Mouse (Mus musculus): ENCODE measurements around the gene Ltbr. TPM values are rescaled to one million over a fixed set of nuclear protein-coding genes. Genes with fewer than 3 reads are reported as not detected.

The Ltbr gene
- polyA plus RNA-seq, 1 experiment from 2014 or later: 37.3 TPM

GRCm38 (mm10) chr6:125353221-125353620, 39.5 kb upstream of the Ltbr start:
- no peak for ATAC-seq (ENCODE audit: insufficient number of reproducible peaks, insufficient read depth, low FRiP score, low TSS enrichment, low read depth)
- Histone ChIP-seq H3K4me2 (peak overlapping the region; percentile 3; the same call in 1 of the 2 replicates), H3K36me3 (peaks cover 12% of the 10 kb centered on the region), H3K4me1 (replicated peaks) (peaks cover 77% of the 10 kb centered on the region), H3K9ac (replicated peaks) (no peak overlapping the region), H3K27me3 (no peaks in the 10 kb centered on the region), H3K27ac (no peak overlapping the region), H3K9me3 (no peaks in the 10 kb centered on the region), H3K4me3 (replicated peaks) (no peak overlapping the region)
- WGBS: 79% methylated on average over 11 of the region's 11 CpGs

- Histone ChIP-seq H3K27ac (0 out of 2 replicates have a peak overlapping the region, but pooled peaks have one; percentile 5), H3K4me1 (replicated peaks) (peaks cover 80% of the 10 kb centered on the region), H3K27me3 (no peaks in the 10 kb centered on the region), H3K9me3 (no peaks in the 10 kb centered on the region), H3K36me3 (peaks cover 8% of the 10 kb centered on the region), H3K9ac (replicated peaks) (no peak overlapping the region), H3K4me3 (replicated peaks) (no peak overlapping the region), H3K4me2 (peak overlapping the region; percentile 3; the same call in 1 of the 2 replicates)
- ATAC-seq (ENCODE audit: insufficient number of reproducible peaks, insufficient read depth, low FRiP score, low TSS enrichment, low read depth): no peak
- WGBS: 40% methylated on average over 4 of the region's 4 CpGs
Measured at GRCm38 (mm10) chr6:125352811-125353210, 39.1 kb upstream of the Ltbr start.

- H3K4me3 ChIP-seq (replicated peaks): no peak overlapping the region
- 56% methylated on average over 5 of the region's 5 CpGs for WGBS
- peaks cover 80% of the 10 kb centered on the region for H3K4me1 ChIP-seq (replicated peaks)
- H3K9ac ChIP-seq (replicated peaks): no peak overlapping the region
- H3K36me3 ChIP-seq: peaks cover under 1% of the 10 kb centered on the region; the same call in 1 of the 2 replicates
- no peaks in the 10 kb centered on the region for H3K9me3 ChIP-seq
- H3K27me3 ChIP-seq: no peaks in the 10 kb centered on the region
- H3K27ac ChIP-seq: no peak overlapping the region
- ATAC-seq (ENCODE audit: insufficient number of reproducible peaks, insufficient read depth, low FRiP score, low TSS enrichment, low read depth): no peak
- H3K4me2 ChIP-seq: no peak overlapping the region; the same call in 1 of the 2 replicates
Measured at GRCm38 (mm10) chr6:125352046-125352384, 38.3 kb upstream of the Ltbr start.

GRCm38 (mm10) chr6:125351368-125352045, 37.8 kb upstream of the Ltbr start:
- Histone ChIP-seq H3K4me3 (replicated peaks) (peak overlapping the region; percentile 61; the same call in 1 of the 2 replicates), H3K9me3 (no peaks in the 10 kb centered on the region), H3K27ac (no peak overlapping the region), H3K4me1 (replicated peaks) (peaks cover 77% of the 10 kb centered on the region), H3K9ac (replicated peaks) (no peak overlapping the region), H3K4me2 (peak overlapping the region; percentile 91), H3K27me3 (no peaks in the 10 kb centered on the region), H3K36me3 (no peaks in the 10 kb centered on the region)
- no peak for ATAC-seq (ENCODE audit: insufficient number of reproducible peaks, insufficient read depth, low FRiP score, low TSS enrichment, low read depth)
- WGBS: 72% methylated on average over 8 of the region's 8 CpGs

GRCm38 (mm10) chr6:125350995-125351324, 37.3 kb upstream of the Ltbr start:
- H3K27ac ChIP-seq: peak overlapping the region; percentile 80
- H3K4me2 ChIP-seq: peak overlapping the region; percentile 91
- H3K4me3 ChIP-seq (replicated peaks): peak overlapping the region; percentile 61
- no peaks in the 10 kb centered on the region for H3K27me3 ChIP-seq
- H3K36me3 ChIP-seq: no peaks in the 10 kb centered on the region
- 82% methylated on average over 2 of the region's 2 CpGs for WGBS
- peaks cover 71% of the 10 kb centered on the region for H3K4me1 ChIP-seq (replicated peaks)
- ATAC-seq (ENCODE audit: insufficient number of reproducible peaks, insufficient read depth, low FRiP score, low TSS enrichment, low read depth): no peak
- H3K9me3 ChIP-seq: no peaks in the 10 kb centered on the region
- peak overlapping the region; percentile 68 for H3K9ac ChIP-seq (replicated peaks)

GRCm38 (mm10) chr6:125350231-125350994, 36.7 kb upstream of the Ltbr start:
- H3K9ac ChIP-seq (replicated peaks): peak overlapping the region; percentile 68
- no peaks in the 10 kb centered on the region for H3K27me3 ChIP-seq
- H3K4me3 ChIP-seq (replicated peaks): peak overlapping the region; percentile 61
- peak overlapping the region; percentile 91 for H3K4me2 ChIP-seq
- WGBS: 1% methylated on average over 20 of the region's 20 CpGs
- peak overlapping the region; percentile 80 for H3K27ac ChIP-seq
- H3K4me1 ChIP-seq (replicated peaks): peaks cover 66% of the 10 kb centered on the region
- no peaks in the 10 kb centered on the region for H3K9me3 ChIP-seq
- peak; percentile 12; the same call in 1 of the 2 replicates for ATAC-seq (ENCODE audit: insufficient number of reproducible peaks, insufficient read depth, low FRiP score, low TSS enrichment, low read depth)
- no peaks in the 10 kb centered on the region for H3K36me3 ChIP-seq

GRCm38 (mm10) chr6:125349575-125350230, 36.0 kb upstream of the Ltbr start:
- 1% methylated on average over 27 of the region's 27 CpGs for WGBS
- no peaks in the 10 kb centered on the region for H3K36me3 ChIP-seq
- peak overlapping the region; percentile 80 for H3K27ac ChIP-seq
- no peaks in the 10 kb centered on the region for H3K9me3 ChIP-seq
- peak overlapping the region; percentile 61 for H3K4me3 ChIP-seq (replicated peaks)
- no peaks in the 10 kb centered on the region for H3K27me3 ChIP-seq
- peak overlapping the region; percentile 68 for H3K9ac ChIP-seq (replicated peaks)
- H3K4me1 ChIP-seq (replicated peaks): peaks cover 59% of the 10 kb centered on the region
- peak overlapping the region; percentile 91 for H3K4me2 ChIP-seq
- ATAC-seq (ENCODE audit: insufficient number of reproducible peaks, insufficient read depth, low FRiP score, low TSS enrichment, low read depth): peak; percentile 75

GRCm38 (mm10) chr6:125348721-125349574, 35.3 kb upstream of the Ltbr start, which contains the start of gene Tnfrsf1a:
TSS of gene Tnfrsf1a (plus strand) at chr6:125349362.
- peak within 1 kb of the TSS; percentile 80 for H3K27ac ChIP-seq
- peak within 1 kb of the TSS; percentile 68 for H3K9ac ChIP-seq (replicated peaks)
- peaks cover 54% of the 10 kb centered on the region for H3K4me1 ChIP-seq (replicated peaks)
- H3K4me3 ChIP-seq (replicated peaks): peak within 1 kb of the TSS; percentile 61
- H3K4me2 ChIP-seq: peak within 1 kb of the TSS; percentile 91
- no peaks in the 10 kb centered on the region for H3K9me3 ChIP-seq
- WGBS: 6% methylated on average over 22 of the region's 22 CpGs
- ATAC-seq (ENCODE audit: insufficient number of reproducible peaks, insufficient read depth, low FRiP score, low TSS enrichment, low read depth): peak; percentile 24; the same call in 1 of the 2 replicates
- H3K27me3 ChIP-seq: 0 out of 2 replicates have a peak, but pooled peaks cover 4% of the 10 kb centered on the region
- H3K36me3 ChIP-seq: no peaks in the 10 kb centered on the region

GRCm38 (mm10) chr6:125346029-125346428, 32.3 kb upstream of the Ltbr start:
- Histone ChIP-seq H3K9me3 (no peaks in the 10 kb centered on the region), H3K36me3 (no peaks in the 10 kb centered on the region), H3K27ac (no peak overlapping the region), H3K4me3 (replicated peaks) (no peak overlapping the region), H3K27me3 (0 out of 2 replicates have a peak, but pooled peaks cover 7% of the 10 kb centered on the region), H3K4me2 (no peak overlapping the region), H3K9ac (replicated peaks) (no peak overlapping the region), H3K4me1 (replicated peaks) (peaks cover 27% of the 10 kb centered on the region)
- 73% methylated on average over 2 of the region's 2 CpGs for WGBS
- ATAC-seq (ENCODE audit: insufficient number of reproducible peaks, insufficient read depth, low FRiP score, low TSS enrichment, low read depth): no peak

- no peaks in the 10 kb centered on the region for H3K9me3 ChIP-seq
- peaks cover 26% of the 10 kb centered on the region for H3K4me1 ChIP-seq (replicated peaks)
- H3K9ac ChIP-seq (replicated peaks): no peak overlapping the region
- ATAC-seq (ENCODE audit: insufficient number of reproducible peaks, insufficient read depth, low FRiP score, low TSS enrichment, low read depth): no peak
- 67% methylated on average over 1 of the region's 1 CpGs for WGBS
- 0 out of 2 replicates have a peak, but pooled peaks cover 7% of the 10 kb centered on the region for H3K27me3 ChIP-seq
- H3K4me3 ChIP-seq (replicated peaks): no peak overlapping the region
- H3K27ac ChIP-seq: no peak overlapping the region
- no peak overlapping the region for H3K4me2 ChIP-seq
- H3K36me3 ChIP-seq: no peaks in the 10 kb centered on the region
Measured at GRCm38 (mm10) chr6:125345625-125346024, 31.9 kb upstream of the Ltbr start.

Data from limb, embryonic 12.5 days (tissue).